Mouse (Mus musculus) megakaryocyte, adult 5-6 weeks (primary cell): ENCODE results near the gene Lamtor4. TPM values are rescaled to one million over a fixed set of nuclear protein-coding genes. Genes with fewer than 3 reads are reported as not detected.
A peak's percentile ranks its signal among the peaks of the same experiment; 100 is the strongest.

Experiments used
- ATAC-seq: 2 replicates; pipeline ENCODE4 v1.8.0; 2016; ENCODE audit warnings: mild to moderate bottlenecking, inconsistent platforms; ENCODE audit not compliant: poor library complexity, severe bottlenecking
- total RNA-seq, 2 experiments: library from RNA; stranded (forward) in 1 of 2; stranded (reverse) in 1 of 2; fragments of 153-499, 151-499 nt in 1 of 2; fragments of 221-1000, 200-1000 nt in 1 of 2; gene quantifications; 2 replicates each; pipeline versions ENCODE4 v1.2.3 to v1.2.4; 2015 to 2017

The Lamtor4 gene
- total RNA-seq, 2 experiments from 2014 or later, result 97.6 to 187 TPM

- no peak for ATAC-seq
These were observed 4.8 kb downstream of the Lamtor4 start for GRCm38 (mm10) chr5:138260051-138260450.

GRCm38 (mm10) chr5:138260834-138261233 lies 5.6 kb downstream of the Lamtor4 start:
- ATAC-seq, result no peak

- ATAC-seq, result peak; percentile 32
These were observed 6.7 kb downstream of the Lamtor4 start for GRCm38 (mm10) chr5:138262001-138262400.

GRCm38 (mm10) chr5:138262582-138263240 lies 7.4 kb downstream of the Lamtor4 start:
- no peak for ATAC-seq

- ATAC-seq, result peak; percentile 85
These were observed 8.3 kb downstream of the Lamtor4 start, which contains the start of gene BC037034 for GRCm38 (mm10) chr5:138263260-138264206. Gene BC037034 (minus strand): TSS chr5:138264033.

GRCm38 (mm10) chr5:138264207-138264578 lies 8.9 kb downstream of the Lamtor4 start:
- ATAC-seq, result peak; percentile 40

- no peak for ATAC-seq
These were observed 10.4 kb downstream of the Lamtor4 start for GRCm38 (mm10) chr5:138265712-138266111.

GRCm38 (mm10) chr5:138267114-138267513 lies 11.8 kb downstream of the Lamtor4 start:
- no peak for ATAC-seq

GRCm38 (mm10) chr5:138268980-138269379 lies 13.7 kb downstream of the Lamtor4 start:
- ATAC-seq, result no peak

- no peak for ATAC-seq
These were observed 15.9 kb downstream of the Lamtor4 start for GRCm38 (mm10) chr5:138271232-138271631.

GRCm38 (mm10) chr5:138272409-138272923 lies 17.2 kb downstream of the Lamtor4 start, which contains the start of gene Gal3st4:
Gene Gal3st4 (minus strand): TSS chr5:138272840.
- no peak for ATAC-seq

GRCm38 (mm10) chr5:138274186-138274585 lies 18.9 kb downstream of the Lamtor4 start:
- ATAC-seq, result no peak

GRCm38 (mm10) chr5:138275216-138276050 lies 20.2 kb downstream of the Lamtor4 start:
- ATAC-seq, result no peak

GRCm38 (mm10) chr5:138277994-138278393 lies 22.7 kb downstream of the Lamtor4 start:
- ATAC-seq, result no peak

GRCm38 (mm10) chr5:138279585-138280424 lies 24.5 kb downstream of the Lamtor4 start, which contains the start of the genes Gm43720, Gpc2 and Stag3:
Gene Gm43720 (minus strand): TSS chr5:138279958.
Gene Gpc2 (minus strand): TSS chr5:138280005.
Gene Stag3 (plus strand): TSS chr5:138280240.
- ATAC-seq, result peak; percentile 95

- ATAC-seq, result no peak
These were observed 25.1 kb downstream of the Lamtor4 start for GRCm38 (mm10) chr5:138280425-138280768.

GRCm38 (mm10) chr5:138280829-138281228 lies 25.5 kb downstream of the Lamtor4 start:
- ATAC-seq, result no peak

GRCm38 (mm10) chr5:138281798-138282197 lies 26.5 kb downstream of the Lamtor4 start:
- ATAC-seq, result no peak

GRCm38 (mm10) chr5:138283540-138283939 lies 28.3 kb downstream of the Lamtor4 start:
- no peak for ATAC-seq

GRCm38 (mm10) chr5:138287861-138288260 lies 32.6 kb downstream of the Lamtor4 start:
- ATAC-seq, result peak; percentile 49; the same call in 1 of the 2 replicates
